Mouse (Mus musculus) limb, embryonic 11.5 days (tissue): ENCODE results near the gene Ppfia4. TPM values are rescaled to one million over a fixed set of nuclear protein-coding genes. Genes with fewer than 3 reads are reported as not detected.

Experiments
- ATAC-seq: fragments of 200-750 bp; cut with Nextera tagmentation; 2 replicates; pipeline ENCODE4 v1.8.0; 2017; ENCODE audit warnings: low read depth; ENCODE audit not compliant: insufficient number of reproducible peaks, low FRiP score, low TSS enrichment
- DNase-seq: peaks from one replicate; pipeline ENCODE4 v3.0.0-alpha.2; 2015; ENCODE audit warnings: low spot score
- H3K27ac ChIP-seq: fragments of 300-500 bp; sonication (generic); replicated peaks from 2 replicates; pipeline ENCODE4 v1.5.1; 2014; ENCODE audit warnings: low read depth, mild to moderate bottlenecking, low read length
- H3K27me3 ChIP-seq: fragments of 300-500 bp; sonication (generic); 2 replicates; pipeline ENCODE4 v1.6.1; 2014; ENCODE audit warnings: mild to moderate bottlenecking, low read length, mixed read lengths; ENCODE audit not compliant: control insufficient read depth, insufficient read depth
- H3K36me3 ChIP-seq: fragments of 300-500 bp; sonication (generic); 2 replicates; pipeline ENCODE4 v1.6.1; 2014; ENCODE audit warnings: mild to moderate bottlenecking, low read length, moderate library complexity, mixed read lengths; ENCODE audit not compliant: control insufficient read depth, insufficient read depth
- H3K4me1 ChIP-seq: fragments of 300-500 bp; sonication (generic); 2 replicates; pipeline ENCODE4 v1.6.1; 2014; ENCODE audit warnings: low read length, mixed read lengths; ENCODE audit not compliant: control insufficient read depth, insufficient read depth
- H3K4me2 ChIP-seq: fragments of 300-500 bp; sonication (generic); 2 replicates; pipeline ENCODE4 v1.6.1; 2014; ENCODE audit warnings: low read depth, mild to moderate bottlenecking, moderate library complexity; ENCODE audit not compliant: severe bottlenecking
- H3K4me3 ChIP-seq: fragments of 300-500 bp; sonication (generic); 2 replicates; pipeline ENCODE4 v1.5.1; 2014; ENCODE audit warnings: low read depth, low read length
- H3K9ac ChIP-seq: fragments of 300-500 bp; sonication (generic); 2 replicates; pipeline ENCODE4 v1.6.1; 2014; ENCODE audit warnings: mild to moderate bottlenecking, low read length
- H3K9me3 ChIP-seq: fragments of 300-500 bp; sonication (generic); 2 replicates; pipeline ENCODE4 v1.6.1; 2016; ENCODE audit warnings: low read length; ENCODE audit not compliant: control insufficient read depth
- WGBS: fragments of 180-500 bp; shearing (Covaris S2); extraction: QIAGEN DNeasy Blood & Tissue Kit; methylation state at CpG from one replicate; pipeline ENCODE4 v1.1.7; 2014; 5-methylcytosine and 5-hydroxymethylcytosine counted together
- polyA plus RNA-seq: library from polyadenylated mRNA; unstranded; fragments of >200 nt; fragmentation: Nextera tagmentation; extraction: Ambion mirVana; gene quantifications from 2 replicates; pipeline ENCODE4 v1.2.1, GENCODE M21; 2014

The Ppfia4 gene
- polyA plus RNA-seq, 1 experiment from 2014 or later = 2.3 TPM

- Histone ChIP-seq H3K9ac (peak overlapping the region; percentile 95), H3K36me3 (peaks cover 10% of the 10 kb centered on the region), H3K4me1 (0 out of 2 replicates have a peak, but pooled peaks cover 6% of the 10 kb centered on the region), H3K27me3 (no peaks in the 10 kb centered on the region), H3K4me2 (peak overlapping the region; percentile 76), H3K9me3 (no peaks in the 10 kb centered on the region), H3K27ac (0 out of 2 replicates have a peak overlapping the region, but pooled peaks have one; percentile 18), H3K4me3 (peak overlapping the region; percentile 80)
- ATAC-seq (peak; percentile 55), DNase-seq (no peak)
- WGBS = under 1% methylated on average over 44 of the region's 44 CpGs
Observed at GRCm38 (mm10) chr1:134361195-134361856, 28.6 kb upstream of the Ppfia4 start.

- Histone ChIP-seq H3K9me3 (no peaks in the 10 kb centered on the region), H3K9ac (no peak overlapping the region; the same call in 1 of the 2 replicates), H3K36me3 (peaks cover 16% of the 10 kb centered on the region), H3K27me3 (no peaks in the 10 kb centered on the region), H3K4me2 (peak overlapping the region; percentile 76), H3K4me1 (0 out of 2 replicates have a peak, but pooled peaks cover 6% of the 10 kb centered on the region), H3K27ac (no peak overlapping the region), H3K4me3 (peak overlapping the region; percentile 80)
- ATAC-seq = no peak
- no peak for DNase-seq
- WGBS = 81% methylated on average over 7 of the region's 7 CpGs
Observed at GRCm38 (mm10) chr1:134360656-134361055, 27.9 kb upstream of the Ppfia4 start.

DNA sequence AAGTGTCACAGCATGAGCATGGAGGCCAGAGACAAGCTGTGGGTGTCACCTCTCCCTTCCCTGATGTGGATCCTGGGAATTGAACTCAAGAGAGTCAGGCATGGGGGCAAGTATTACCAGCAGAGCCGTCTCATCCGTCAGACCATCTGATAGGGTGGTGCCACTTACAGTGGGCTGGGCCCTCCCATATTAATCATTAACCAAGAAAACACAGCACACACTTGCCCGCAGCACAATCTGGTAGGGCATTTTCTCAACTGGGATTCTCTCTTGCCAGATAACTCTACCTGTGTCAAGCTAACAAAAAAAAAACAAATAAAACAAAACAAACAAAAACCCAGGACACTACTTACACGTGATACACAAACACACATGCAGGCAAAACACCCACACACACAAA lies 24.7 kb upstream of the Ppfia4 start:
- ATAC-seq = no peak

DNA sequence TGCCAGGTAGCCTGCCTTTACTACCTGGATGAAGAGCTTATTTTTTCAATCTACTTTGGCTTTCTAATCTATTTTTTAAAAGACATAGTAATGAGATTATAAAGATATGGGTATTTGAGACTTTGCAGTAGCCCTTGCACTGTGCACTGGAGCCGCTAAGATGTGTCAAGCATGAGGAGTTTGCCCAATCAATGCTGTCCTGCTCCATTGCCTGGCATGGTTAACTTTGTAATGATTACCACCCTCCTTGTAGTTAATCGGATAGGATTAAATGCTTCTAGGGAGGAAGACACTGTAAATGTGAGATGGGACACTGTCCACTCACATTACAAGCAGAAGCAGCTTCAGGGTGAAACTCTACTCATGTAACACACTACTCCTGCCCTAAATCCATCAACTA lies 20.6 kb upstream of the Ppfia4 start:
- no peak overlapping the region for H3K27ac ChIP-seq
- H3K36me3 ChIP-seq = peaks cover 30% of the 10 kb centered on the region
- no peaks in the 10 kb centered on the region for H3K27me3 ChIP-seq
- H3K9ac ChIP-seq = no peak overlapping the region
- no peak overlapping the region for H3K4me3 ChIP-seq
- no peaks in the 10 kb centered on the region for H3K4me1 ChIP-seq
- H3K4me2 ChIP-seq = no peak overlapping the region
- no peak for DNase-seq
- no peaks in the 10 kb centered on the region for H3K9me3 ChIP-seq
- WGBS = 98% methylated on average over 2 of the region's 2 CpGs
- ATAC-seq = no peak

More for the DNA sequence above, 24.7 kb upstream of the Ppfia4 start:
- Histone ChIP-seq H3K9ac (no peak overlapping the region), H3K27me3 (no peaks in the 10 kb centered on the region), H3K36me3 (peaks cover 27% of the 10 kb centered on the region), H3K4me3 (no peak overlapping the region), H3K9me3 (no peaks in the 10 kb centered on the region), H3K4me2 (no peak overlapping the region), H3K4me1 (0 out of 2 replicates have a peak, but pooled peaks cover 6% of the 10 kb centered on the region), H3K27ac (no peak overlapping the region)
- DNase-seq = no peak
- 95% methylated on average over 4 of the region's 4 CpGs for WGBS

DNA sequence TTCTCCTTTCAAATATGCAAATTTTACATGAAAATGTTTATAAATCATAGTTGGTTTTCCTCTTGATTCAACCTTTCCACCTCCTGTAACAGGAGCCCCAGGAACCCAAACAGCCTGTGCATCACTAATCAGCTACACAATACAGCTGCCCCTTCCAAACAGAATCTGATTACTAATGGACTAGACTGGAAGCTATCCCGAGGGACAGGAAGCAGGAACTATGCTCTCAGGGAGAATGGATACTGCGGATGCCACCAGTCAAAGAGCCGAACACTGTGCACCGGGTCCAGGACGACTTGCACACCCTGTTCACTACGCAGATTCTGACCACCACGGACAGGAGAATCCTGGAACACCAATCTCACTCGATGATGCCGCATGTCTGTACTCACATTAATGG lies 15.1 kb upstream of the Ppfia4 start:
- no peak overlapping the region for H3K27ac ChIP-seq
- H3K9ac ChIP-seq = no peak overlapping the region
- no peak for ATAC-seq
- H3K4me3 ChIP-seq = no peak overlapping the region
- peaks cover 3% of the 10 kb centered on the region; the same call in 1 of the 2 replicates for H3K4me1 ChIP-seq
- no peak for DNase-seq
- no peaks in the 10 kb centered on the region for H3K9me3 ChIP-seq
- peaks cover 18% of the 10 kb centered on the region; the same call in 1 of the 2 replicates for H3K36me3 ChIP-seq
- no peaks in the 10 kb centered on the region for H3K27me3 ChIP-seq
- H3K4me2 ChIP-seq = no peak overlapping the region
- WGBS = 89% methylated on average over 9 of the region's 9 CpGs

DNA sequence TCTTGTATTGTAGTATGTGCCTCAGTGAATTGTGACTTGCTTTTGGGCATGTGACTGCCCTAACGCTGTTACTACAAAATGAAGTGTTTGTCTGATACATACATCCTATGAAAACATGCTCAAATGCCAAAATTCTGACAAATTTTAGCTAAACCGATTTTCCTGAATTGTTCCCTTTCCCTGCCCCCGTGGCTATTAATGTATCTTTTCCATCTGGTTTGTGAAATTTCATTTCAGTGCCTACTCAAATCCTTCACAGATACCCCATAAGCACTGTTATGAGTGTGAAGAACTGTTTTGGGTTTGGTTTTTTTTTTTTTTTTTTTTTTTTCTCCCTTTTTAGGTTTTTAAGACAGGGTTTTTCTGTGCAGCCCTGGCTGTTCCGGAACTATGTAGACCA lies 12.3 kb upstream of the Ppfia4 start:
- no peaks in the 10 kb centered on the region for H3K27me3 ChIP-seq
- DNase-seq = no peak
- peak; percentile 48; the same call in 1 of the 2 replicates for ATAC-seq
- peaks cover 3% of the 10 kb centered on the region; the same call in 1 of the 2 replicates for H3K4me1 ChIP-seq
- 81% methylated on average over 4 of the region's 4 CpGs for whole genome bisulfite sequencing
- peaks cover 10% of the 10 kb centered on the region; the same call in 1 of the 2 replicates for H3K36me3 ChIP-seq
- H3K9ac ChIP-seq = no peak overlapping the region
- no peaks in the 10 kb centered on the region for H3K9me3 ChIP-seq
- H3K27ac ChIP-seq = no peak overlapping the region
- H3K4me2 ChIP-seq = peak overlapping the region; percentile 96; the same call in 1 of the 2 replicates
- no peak overlapping the region for H3K4me3 ChIP-seq

GRCm38 (mm10) chr1:134344005-134344950 lies 11.6 kb upstream of the Ppfia4 start:
- Histone ChIP-seq H3K27ac (no peak overlapping the region), H3K9me3 (no peaks in the 10 kb centered on the region), H3K4me2 (peak overlapping the region; percentile 96), H3K4me3 (peak overlapping the region; percentile 34), H3K36me3 (peaks cover 8% of the 10 kb centered on the region; the same call in 1 of the 2 replicates), H3K27me3 (no peaks in the 10 kb centered on the region), H3K4me1 (peaks cover 3% of the 10 kb centered on the region; the same call in 1 of the 2 replicates), H3K9ac (peak overlapping the region; percentile 38)
- DNase-seq (peak; percentile 96), ATAC-seq (peak; percentile 93)
- WGBS = 1% methylated on average over 50 of the region's 54 CpGs

- H3K9me3 ChIP-seq = no peaks in the 10 kb centered on the region
- H3K4me3 ChIP-seq = no peak overlapping the region; the same call in 1 of the 2 replicates
- H3K4me1 ChIP-seq = peaks cover 3% of the 10 kb centered on the region; the same call in 1 of the 2 replicates
- DNase-seq (no peak), ATAC-seq (no peak)
- no peak overlapping the region; the same call in 1 of the 2 replicates for H3K9ac ChIP-seq
- no peaks in the 10 kb centered on the region for H3K27me3 ChIP-seq
- no peak overlapping the region for H3K27ac ChIP-seq
- H3K4me2 ChIP-seq = peak overlapping the region; percentile 96
- peaks cover 8% of the 10 kb centered on the region; the same call in 1 of the 2 replicates for H3K36me3 ChIP-seq
- 5% methylated on average over 2 of the region's 2 CpGs for WGBS
Observed at GRCm38 (mm10) chr1:134343567-134343966, 10.8 kb upstream of the Ppfia4 start.
